Mouse (Mus musculus): ENCODE data around the gene 6430548M08Rik. TPM values are rescaled to one million over a fixed set of nuclear protein-coding genes. Genes with fewer than 3 reads are reported as not detected.
A peak's percentile ranks its signal among the peaks of the same experiment; 100 is the strongest.

The 6430548M08Rik gene
- polyA plus RNA-seq, 1 experiment from 2014 or later, result 4.4 TPM

DNA sequence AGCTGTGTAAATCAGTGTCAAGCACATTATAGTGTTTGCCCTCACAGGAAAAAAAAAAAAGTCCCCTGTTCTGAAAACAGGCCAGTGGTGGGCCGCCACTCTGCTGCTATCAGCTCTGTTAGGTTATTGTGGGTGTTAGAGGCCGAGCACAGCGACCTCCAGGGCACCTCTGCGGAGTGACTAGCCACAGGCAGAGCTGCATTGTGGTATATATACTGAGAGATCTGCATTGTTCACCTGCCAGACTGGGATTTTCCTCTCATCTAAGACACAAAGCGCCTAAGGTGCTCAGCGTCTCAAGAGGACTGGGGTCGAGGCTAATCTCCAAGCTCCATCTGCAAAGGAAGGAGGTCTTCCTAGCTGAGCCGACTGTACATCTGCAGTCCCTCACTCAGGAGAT lies 49.4 kb downstream of the 6430548M08Rik start:
- Histone ChIP-seq H3K9ac (ENCODE audit: low read depth, low read length) (no peak overlapping the region), H3K9me3 (replicated peaks; ENCODE audit: control insufficient read depth, low read length) (no peaks in the 10 kb centered on the region), H3K36me3 (ENCODE audit: control insufficient read depth, insufficient read depth) (no peaks in the 10 kb centered on the region), H3K4me3 (ENCODE audit: low read depth, low read length) (no peak overlapping the region), H3K4me2 (ENCODE audit: low read depth, low read length) (no peak overlapping the region), H3K4me1 (ENCODE audit: control insufficient read depth, low read depth, low read length) (no peaks in the 10 kb centered on the region), H3K27me3 (ENCODE audit: control insufficient read depth, insufficient read depth, low read depth, low read length) (no peaks in the 10 kb centered on the region), H3K27ac (ENCODE audit: low read length) (no peak overlapping the region)
- 39% methylated on average over 8 of the region's 8 CpGs for WGBS (ENCODE audit: insufficient replicate concordance)
- no peak for ATAC-seq (ENCODE audit: low read depth)

DNA sequence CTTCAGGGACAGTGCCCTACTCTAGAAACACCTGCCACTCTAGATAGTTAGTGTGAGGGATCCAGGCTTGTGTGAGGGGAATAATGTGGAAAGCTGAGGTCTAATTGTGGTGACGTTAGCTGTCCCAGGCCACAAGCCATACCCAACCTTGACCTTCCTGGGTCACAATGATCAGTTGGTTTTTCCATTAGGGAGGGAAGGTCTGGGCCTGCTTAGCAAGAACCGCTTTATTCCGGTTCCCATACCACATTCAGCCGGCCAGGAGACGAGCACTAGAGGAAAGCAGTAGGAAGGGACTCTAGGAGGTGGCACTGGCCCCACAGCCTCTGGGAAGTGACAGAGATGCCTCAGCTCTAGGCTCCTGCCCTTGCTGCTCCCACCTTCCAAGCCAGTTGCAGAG lies 50.1 kb downstream of the 6430548M08Rik start:
- H3K9me3 ChIP-seq (replicated peaks; ENCODE audit: control insufficient read depth, low read length), result no peaks in the 10 kb centered on the region
- WGBS (ENCODE audit: insufficient replicate concordance), result 61% methylated on average over 5 of the region's 5 CpGs

DNA sequence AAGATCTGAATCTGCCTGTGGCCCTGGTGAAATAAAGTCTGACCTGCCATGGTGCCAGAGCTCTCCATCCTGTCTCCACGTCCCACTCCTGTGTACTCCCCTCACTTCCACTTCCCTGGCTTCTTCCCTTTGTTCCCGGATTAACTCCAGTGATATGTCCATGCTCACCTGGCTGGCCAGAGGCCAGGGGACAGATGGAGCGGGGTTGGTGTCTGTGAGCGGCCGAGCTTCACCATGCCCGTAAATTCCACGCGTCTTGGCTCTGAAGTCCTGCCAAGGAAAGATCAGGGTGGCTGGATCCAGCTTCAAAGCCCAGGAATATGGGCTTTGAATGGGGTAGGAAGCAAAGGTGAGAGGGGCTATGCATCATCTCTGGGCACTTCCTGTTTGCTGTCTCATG lies 53.2 kb downstream of the 6430548M08Rik start:
- no peak for ATAC-seq (ENCODE audit: low read depth)
- no peaks in the 10 kb centered on the region; the same call in 1 of the 2 replicates for H3K27me3 ChIP-seq (ENCODE audit: control insufficient read depth, insufficient read depth, low read depth, low read length)

More for the DNA sequence above, 50.1 kb downstream of the 6430548M08Rik start:
- no peak for ATAC-seq (ENCODE audit: low read depth)
- Histone ChIP-seq H3K4me2 (ENCODE audit: low read depth, low read length) (no peak overlapping the region), H3K27me3 (ENCODE audit: control insufficient read depth, insufficient read depth, low read depth, low read length) (no peaks in the 10 kb centered on the region), H3K36me3 (ENCODE audit: control insufficient read depth, insufficient read depth) (no peaks in the 10 kb centered on the region), H3K4me3 (ENCODE audit: low read depth, low read length) (no peak overlapping the region), H3K9ac (ENCODE audit: low read depth, low read length) (no peak overlapping the region), H3K27ac (ENCODE audit: low read length) (no peak overlapping the region), H3K4me1 (ENCODE audit: control insufficient read depth, low read depth, low read length) (no peaks in the 10 kb centered on the region)

DNA sequence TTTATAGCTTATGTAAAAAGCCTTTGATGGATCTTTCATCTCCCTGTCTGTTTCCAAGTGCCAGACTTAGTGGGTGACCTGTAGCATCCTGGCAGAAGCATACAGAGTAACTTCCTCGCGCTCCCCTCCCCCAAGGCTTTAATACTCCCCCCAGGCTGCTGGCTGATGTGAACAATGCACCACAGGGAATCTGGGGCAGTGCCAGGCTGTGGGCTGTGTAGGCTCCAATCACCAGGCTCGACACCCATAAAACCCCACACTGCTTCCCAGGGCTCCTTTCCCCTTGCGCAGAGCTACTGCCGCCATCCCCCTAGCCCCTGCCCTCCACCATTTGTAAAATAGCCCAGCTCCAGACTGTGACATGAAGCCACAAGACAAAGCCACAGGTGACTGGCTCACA lies 53.9 kb downstream of the 6430548M08Rik start:
- H3K4me1 ChIP-seq (ENCODE audit: control insufficient read depth, low read depth, low read length), result no peaks in the 10 kb centered on the region
- no peaks in the 10 kb centered on the region for H3K9me3 ChIP-seq (replicated peaks; ENCODE audit: control insufficient read depth, low read length)
- H3K27me3 ChIP-seq (ENCODE audit: control insufficient read depth, insufficient read depth, low read depth, low read length), result no peaks in the 10 kb centered on the region; the same call in 1 of the 2 replicates
- H3K9ac ChIP-seq (ENCODE audit: low read depth, low read length), result no peak overlapping the region
- no peak overlapping the region for H3K27ac ChIP-seq (ENCODE audit: low read length)
- no peak overlapping the region for H3K4me3 ChIP-seq (ENCODE audit: low read depth, low read length)
- H3K36me3 ChIP-seq (ENCODE audit: control insufficient read depth, insufficient read depth), result no peaks in the 10 kb centered on the region
- ATAC-seq (ENCODE audit: low read depth), result no peak
- H3K4me2 ChIP-seq (ENCODE audit: low read depth, low read length), result no peak overlapping the region
- 37% methylated on average over 5 of the region's 5 CpGs for WGBS (ENCODE audit: insufficient replicate concordance)

More for the DNA sequence above, 53.2 kb downstream of the 6430548M08Rik start:
- no peak overlapping the region for H3K9ac ChIP-seq (ENCODE audit: low read depth, low read length)
- WGBS (ENCODE audit: insufficient replicate concordance), result 67% methylated on average over 8 of the region's 8 CpGs
- H3K36me3 ChIP-seq (ENCODE audit: control insufficient read depth, insufficient read depth), result no peaks in the 10 kb centered on the region
- no peak overlapping the region for H3K4me2 ChIP-seq (ENCODE audit: low read depth, low read length)
- H3K9me3 ChIP-seq (replicated peaks; ENCODE audit: control insufficient read depth, low read length), result no peaks in the 10 kb centered on the region
- H3K4me3 ChIP-seq (ENCODE audit: low read depth, low read length), result no peak overlapping the region
- no peak overlapping the region for H3K27ac ChIP-seq (ENCODE audit: low read length)
- no peaks in the 10 kb centered on the region for H3K4me1 ChIP-seq (ENCODE audit: control insufficient read depth, low read depth, low read length)

DNA sequence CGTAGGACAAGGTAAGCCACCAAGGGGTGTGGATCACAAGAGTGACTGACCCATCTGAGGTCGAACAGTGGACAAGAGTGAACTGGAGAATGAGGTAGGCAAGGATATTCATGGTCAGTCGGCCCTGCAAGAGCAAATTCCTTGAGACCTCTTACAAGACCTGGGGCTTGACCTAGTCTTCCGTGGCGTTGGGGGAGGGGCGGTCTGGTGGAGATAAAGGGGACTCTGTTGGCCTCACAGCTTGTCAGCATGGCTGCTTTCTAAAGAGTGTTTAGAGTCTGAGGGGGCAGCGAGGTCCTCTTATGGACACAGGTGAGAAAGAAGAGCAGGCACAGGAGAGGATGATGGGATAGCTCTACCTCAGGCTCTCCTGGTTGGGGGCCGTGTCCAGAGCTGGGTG lies 55.2 kb downstream of the 6430548M08Rik start:
- no peaks in the 10 kb centered on the region for H3K9me3 ChIP-seq (replicated peaks; ENCODE audit: control insufficient read depth, low read length)
- H3K9ac ChIP-seq (ENCODE audit: low read depth, low read length), result no peak overlapping the region
- WGBS (ENCODE audit: insufficient replicate concordance), result 39% methylated on average over 8 of the region's 8 CpGs
- H3K4me1 ChIP-seq (ENCODE audit: control insufficient read depth, low read depth, low read length), result no peaks in the 10 kb centered on the region
- H3K4me2 ChIP-seq (ENCODE audit: low read depth, low read length), result no peak overlapping the region
- H3K36me3 ChIP-seq (ENCODE audit: control insufficient read depth, insufficient read depth), result no peaks in the 10 kb centered on the region
- H3K27me3 ChIP-seq (ENCODE audit: control insufficient read depth, insufficient read depth, low read depth, low read length), result no peaks in the 10 kb centered on the region; the same call in 1 of the 2 replicates
- no peak for ATAC-seq (ENCODE audit: low read depth)
- no peak overlapping the region for H3K4me3 ChIP-seq (ENCODE audit: low read depth, low read length)
- no peak overlapping the region for H3K27ac ChIP-seq (ENCODE audit: low read length)

DNA sequence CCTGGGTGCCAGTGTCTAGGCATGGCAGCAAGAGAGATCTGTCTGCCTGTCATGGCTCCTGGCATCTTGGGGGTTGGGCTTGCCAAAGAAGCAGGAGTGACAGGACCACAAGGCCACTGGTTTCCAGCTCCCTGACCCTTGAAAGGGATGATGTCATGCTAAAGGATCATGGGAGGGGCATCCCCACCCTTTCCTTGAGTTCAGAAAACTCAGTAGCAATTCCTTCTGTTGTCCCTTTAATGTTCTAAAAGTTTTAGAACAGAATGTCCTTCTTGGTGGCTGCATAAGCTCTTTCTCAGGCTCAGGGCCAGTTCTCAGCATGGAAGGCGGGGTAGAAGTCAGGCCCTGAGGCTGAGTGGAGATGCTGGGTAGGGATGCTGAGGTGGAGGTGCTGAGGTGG lies 59.2 kb downstream of the 6430548M08Rik start:
- WGBS (ENCODE audit: insufficient replicate concordance), result 71% methylated on average over 1 of the region's 1 CpGs

DNA sequence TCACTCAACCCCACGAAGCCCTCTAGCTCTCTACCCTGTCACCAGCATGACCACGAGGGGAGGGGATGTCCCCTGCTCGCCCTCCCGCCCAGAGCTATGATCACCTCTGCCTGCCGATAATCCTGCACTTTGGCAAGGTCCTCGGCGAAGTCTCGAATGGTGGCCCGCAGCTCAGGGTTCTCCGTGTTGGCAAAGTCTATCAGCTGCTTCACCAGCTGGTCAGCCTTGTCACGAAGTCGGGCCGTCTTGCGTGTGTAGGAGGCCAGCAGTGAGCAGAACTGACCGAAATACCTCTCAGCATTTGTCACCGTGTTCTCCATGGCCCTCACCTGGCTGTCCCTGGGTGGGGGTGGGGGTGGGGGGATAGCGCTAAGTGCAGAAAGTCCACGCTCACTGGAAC lies 60.7 kb downstream of the 6430548M08Rik start:
- WGBS (ENCODE audit: insufficient replicate concordance), result 50% methylated on average over 18 of the region's 18 CpGs
- no peak overlapping the region for H3K27ac ChIP-seq (ENCODE audit: low read length)
- no peaks in the 10 kb centered on the region; the same call in 1 of the 2 replicates for H3K4me1 ChIP-seq (ENCODE audit: control insufficient read depth, low read depth, low read length)
- no peak overlapping the region for H3K4me3 ChIP-seq (ENCODE audit: low read depth, low read length)
- no peak overlapping the region for H3K9ac ChIP-seq (ENCODE audit: low read depth, low read length)
- H3K4me2 ChIP-seq (ENCODE audit: low read depth, low read length), result no peak overlapping the region
- H3K36me3 ChIP-seq (ENCODE audit: control insufficient read depth, insufficient read depth), result no peaks in the 10 kb centered on the region
- no peaks in the 10 kb centered on the region for H3K9me3 ChIP-seq (replicated peaks; ENCODE audit: control insufficient read depth, low read length)
- no peak for ATAC-seq (ENCODE audit: low read depth)
- peaks cover 27% of the 10 kb centered on the region for H3K27me3 ChIP-seq (ENCODE audit: control insufficient read depth, insufficient read depth, low read depth, low read length)

More for the DNA sequence above, 59.2 kb downstream of the 6430548M08Rik start:
- Histone ChIP-seq H3K27ac (ENCODE audit: low read length) (no peak overlapping the region), H3K4me3 (ENCODE audit: low read depth, low read length) (no peak overlapping the region), H3K4me1 (ENCODE audit: control insufficient read depth, low read depth, low read length) (no peaks in the 10 kb centered on the region; the same call in 1 of the 2 replicates), H3K9ac (ENCODE audit: low read depth, low read length) (no peak overlapping the region), H3K27me3 (ENCODE audit: control insufficient read depth, insufficient read depth, low read depth, low read length) (peaks cover 23% of the 10 kb centered on the region), H3K36me3 (ENCODE audit: control insufficient read depth, insufficient read depth) (no peaks in the 10 kb centered on the region), H3K9me3 (replicated peaks; ENCODE audit: control insufficient read depth, low read length) (no peaks in the 10 kb centered on the region), H3K4me2 (ENCODE audit: low read depth, low read length) (no peak overlapping the region)
- ATAC-seq (ENCODE audit: low read depth), result no peak

DNA sequence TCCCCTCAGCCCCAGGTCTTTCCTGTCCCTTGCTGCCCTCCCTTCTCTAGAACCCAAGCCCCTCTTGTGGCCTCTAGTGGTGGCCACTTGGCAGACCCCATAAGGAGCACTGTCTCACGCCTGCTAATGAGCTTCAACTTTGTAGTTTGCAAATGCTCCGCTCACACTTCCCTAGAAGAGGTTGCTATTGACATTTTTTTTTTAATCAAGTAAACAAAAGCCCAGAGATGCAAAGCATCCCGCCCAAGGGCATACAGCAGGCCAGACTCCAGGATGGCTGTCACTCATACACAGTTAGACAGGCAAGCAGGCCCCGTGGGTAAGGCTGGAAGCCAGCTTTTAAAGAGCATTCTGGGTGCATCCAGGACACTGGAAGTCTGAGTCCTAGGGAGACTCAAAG lies 62.7 kb downstream of the 6430548M08Rik start:
- H3K9ac ChIP-seq (ENCODE audit: low read depth, low read length), result no peak overlapping the region
- H3K27ac ChIP-seq (ENCODE audit: low read length), result no peak overlapping the region
- H3K36me3 ChIP-seq (ENCODE audit: control insufficient read depth, insufficient read depth), result no peaks in the 10 kb centered on the region
- peaks cover 27% of the 10 kb centered on the region for H3K27me3 ChIP-seq (ENCODE audit: control insufficient read depth, insufficient read depth, low read depth, low read length)
- ATAC-seq (ENCODE audit: low read depth), result no peak
- H3K4me1 ChIP-seq (ENCODE audit: control insufficient read depth, low read depth, low read length), result no peaks in the 10 kb centered on the region; the same call in 1 of the 2 replicates
- WGBS (ENCODE audit: insufficient replicate concordance), result 21% methylated on average over 4 of the region's 4 CpGs
- H3K4me2 ChIP-seq (ENCODE audit: low read depth, low read length), result no peak overlapping the region
- no peak overlapping the region for H3K4me3 ChIP-seq (ENCODE audit: low read depth, low read length)
- no peaks in the 10 kb centered on the region for H3K9me3 ChIP-seq (replicated peaks; ENCODE audit: control insufficient read depth, low read length)

DNA sequence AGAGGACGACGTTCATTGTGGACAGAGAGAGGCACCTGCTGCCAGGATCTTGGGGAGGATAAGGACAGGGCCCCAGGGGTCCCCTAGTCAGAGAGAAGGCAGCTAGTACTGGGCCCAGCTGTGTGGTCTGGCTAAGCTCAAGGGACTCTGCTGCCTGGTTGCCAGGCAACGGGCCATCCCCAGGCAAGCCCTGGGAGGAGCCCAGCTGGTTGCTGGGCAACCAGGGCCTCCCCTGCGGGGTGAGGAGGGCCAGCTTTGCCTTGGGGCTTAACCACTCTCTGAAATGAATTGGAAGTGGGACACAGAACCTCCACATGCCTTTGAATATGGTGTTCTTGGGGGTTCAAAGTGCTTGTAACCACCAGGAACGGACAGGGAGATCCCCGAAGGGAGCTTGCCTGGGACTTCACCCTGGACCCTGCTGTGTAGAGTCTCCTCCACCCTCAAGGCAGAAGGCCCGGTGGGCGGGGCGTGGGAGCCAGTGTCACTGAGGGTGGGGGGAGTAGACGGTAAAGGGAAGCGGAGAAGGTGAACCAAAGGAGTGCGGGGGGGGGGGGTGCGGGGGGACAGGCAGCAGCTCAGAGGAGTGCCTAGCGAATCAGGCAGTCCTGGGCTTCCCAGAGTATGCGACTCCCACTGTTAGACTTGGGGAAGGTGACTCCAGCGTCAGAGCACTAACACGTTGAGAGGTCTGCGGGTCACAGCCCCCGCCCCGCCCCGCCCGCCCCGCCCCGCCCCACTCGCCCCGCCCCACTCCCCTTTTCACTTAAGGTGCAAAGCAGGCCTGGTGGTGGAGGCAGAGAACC lies 63.6 kb downstream of the 6430548M08Rik start, which contains the start of gene Fam92b:
Fam92b (minus strand) TSS at position 149 of the 806 bp plus-strand sequence.
- Histone ChIP-seq H3K27me3 (ENCODE audit: control insufficient read depth, insufficient read depth, low read depth, low read length) (peaks cover 27% of the 10 kb centered on the region), H3K36me3 (ENCODE audit: control insufficient read depth, insufficient read depth) (no peaks in the 10 kb centered on the region), H3K4me2 (ENCODE audit: low read depth, low read length) (no peak within 1 kb of the TSS), H3K4me3 (ENCODE audit: low read depth, low read length) (no peak within 1 kb of the TSS), H3K9ac (ENCODE audit: low read depth, low read length) (no peak within 1 kb of the TSS), H3K9me3 (replicated peaks; ENCODE audit: control insufficient read depth, low read length) (no peaks in the 10 kb centered on the region), H3K27ac (ENCODE audit: low read length) (no peak within 1 kb of the TSS), H3K4me1 (ENCODE audit: control insufficient read depth, low read depth, low read length) (no peaks in the 10 kb centered on the region; the same call in 1 of the 2 replicates)
- peak; percentile 38; the same call in 1 of the 2 replicates for ATAC-seq (ENCODE audit: low read depth)
- 3% methylated on average over 25 of the region's 26 CpGs for WGBS (ENCODE audit: insufficient replicate concordance)

All from liver, embryonic 16.5 days (tissue).